Mouse (Mus musculus) bone marrow macrophage, adult 2 months (primary cell): Measurements from ENCODE around the gene Hoxd12.

Experiments used
- CTCF ChIP-seq: IDR thresholded peaks from 2 replicates; pipeline ENCODE4 v1.5.1; 2012; ENCODE audit warnings: low read depth, mild to moderate bottlenecking, low read length, moderate library complexity
- POLR2A ChIP-seq: IDR thresholded peaks from 2 replicates; pipeline ENCODE4 v1.6.1; 2012; ENCODE audit warnings: mild to moderate bottlenecking, low read depth, low read length, borderline replicate concordance

DNA sequence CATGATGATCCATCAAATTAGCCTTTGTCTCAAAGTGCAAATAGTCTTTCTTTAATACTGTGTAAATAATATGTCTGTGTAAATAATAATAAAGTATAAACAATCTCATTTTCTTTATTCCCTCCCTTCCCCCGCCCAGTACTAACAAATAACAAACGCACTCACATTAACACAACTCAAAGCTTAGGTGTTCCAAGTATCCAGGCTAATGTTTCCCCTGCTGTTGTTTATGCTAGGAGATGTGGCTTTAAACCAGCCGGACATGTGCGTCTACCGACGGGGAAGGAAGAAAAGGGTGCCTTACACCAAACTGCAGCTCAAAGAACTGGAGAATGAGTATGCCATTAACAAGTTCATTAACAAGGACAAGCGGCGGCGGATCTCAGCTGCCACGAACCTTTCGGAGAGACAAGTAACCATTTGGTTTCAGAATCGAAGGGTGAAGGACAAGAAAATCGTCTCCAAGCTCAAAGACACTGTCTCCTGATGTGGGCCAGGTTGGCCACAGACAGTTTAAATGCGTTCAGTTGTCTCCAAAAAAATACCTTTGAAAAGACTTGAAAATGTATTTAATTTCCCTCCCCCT is 5.1 kb upstream of the Hoxd12 start:
- TF ChIP-seq CTCF (no peak), POLR2A (no peak)
